Mouse (Mus musculus): Measurements from ENCODE around the gene Otol1.

The Otol1 gene

GRCm38 (mm10) chr3:70007313-70007712, at the start of gene Otol1:
Otol1 (plus strand) TSS chr3:70007613.
- no peak for DNase-seq (ENCODE audit: low spot score)

GRCm38 (mm10) chr3:69962187-69962586, 45.2 kb upstream of the Otol1 start:
- peak; percentile 59 for DNase-seq (ENCODE audit: low spot score)

GRCm38 (mm10) chr3:69971482-69972097, 35.8 kb upstream of the Otol1 start:
- DNase-seq (ENCODE audit: low spot score): no peak

GRCm38 (mm10) chr3:69978092-69978491, 29.3 kb upstream of the Otol1 start:
- DNase-seq (ENCODE audit: low spot score): no peak

- DNase-seq (ENCODE audit: low spot score): no peak
Observed at GRCm38 (mm10) chr3:69993806-69994205, 13.6 kb upstream of the Otol1 start.

GRCm38 (mm10) chr3:70001540-70001939, 5.9 kb upstream of the Otol1 start:
- DNase-seq (ENCODE audit: low spot score): peak; percentile 36

- DNase-seq (ENCODE audit: low spot score): no peak
Observed at GRCm38 (mm10) chr3:70003126-70003764, 4.2 kb upstream of the Otol1 start.

GRCm38 (mm10) chr3:70003955-70004354, 3.5 kb upstream of the Otol1 start:
- DNase-seq (ENCODE audit: low spot score): peak; percentile 71

- DNase-seq (ENCODE audit: low spot score): no peak
Observed at GRCm38 (mm10) chr3:70004379-70004778, 3.0 kb upstream of the Otol1 start.

GRCm38 (mm10) chr3:70012641-70013040, 5.2 kb downstream of the Otol1 start:
- no peak for DNase-seq (ENCODE audit: low spot score)

- no peak for DNase-seq (ENCODE audit: low spot score)
Observed at GRCm38 (mm10) chr3:70026605-70027004, 19.2 kb downstream of the Otol1 start.

- DNase-seq (ENCODE audit: low spot score): no peak
Observed at GRCm38 (mm10) chr3:70029260-70029659, 21.8 kb downstream of the Otol1 start.

- peak; percentile 40 for DNase-seq (ENCODE audit: low spot score)
Observed at GRCm38 (mm10) chr3:70035593-70035992, 28.2 kb downstream of the Otol1 start.
